Mouse (Mus musculus) embryonic facial prominence, embryonic 14.5 days (tissue): ENCODE measurements around the gene Cd55b. TPM values are rescaled to one million over a fixed set of nuclear protein-coding genes. Genes with fewer than 3 reads are reported as not detected.
"Not testable (repeated sequence)": the region's sequence is repeated elsewhere in the genome, so short reads cannot be mapped to it uniquely, and the experiment has no call there.

Experiments
- ATAC-seq: fragments of 200-750 bp; cut with Nextera tagmentation; 2 replicates; pipeline ENCODE4 v1.8.0; 2017; ENCODE audit warnings: low read depth, moderate number of reproducible peaks, moderate TSS enrichment
- DNase-seq: peaks from one replicate; pipeline ENCODE4 v3.0.0-alpha.2; 2015; ENCODE audit warnings: low spot score
- H3K27ac ChIP-seq: fragments of 300-500 bp; sonication (generic); replicated peaks from 2 replicates; pipeline ENCODE4 v1.5.1; 2014; ENCODE audit warnings: low read depth, mild to moderate bottlenecking, low read length, moderate library complexity
- H3K27me3 ChIP-seq: fragments of 300-500 bp; sonication (generic); replicated peaks from 2 replicates; pipeline ENCODE4 v1.6.1; 2014; ENCODE audit warnings: low read length; ENCODE audit not compliant: control insufficient read depth, insufficient read depth
- H3K36me3 ChIP-seq: fragments of 300-500 bp; sonication (generic); 2 replicates; pipeline ENCODE4 v1.6.1; 2014; ENCODE audit warnings: low read length, mixed read lengths; ENCODE audit not compliant: control insufficient read depth, insufficient read depth
- H3K4me1 ChIP-seq: fragments of 300-500 bp; sonication (generic); 2 replicates; pipeline ENCODE4 v1.6.1; 2014; ENCODE audit warnings: antibody characterized with exemption, low read length; ENCODE audit not compliant: control insufficient read depth, insufficient read depth
- H3K4me2 ChIP-seq: fragments of 300-500 bp; sonication (generic); 2 replicates; pipeline ENCODE4 v1.6.1; 2014; ENCODE audit warnings: low read depth, mild to moderate bottlenecking, low read length, moderate library complexity, mixed read lengths
- H3K4me3 ChIP-seq: fragments of 300-500 bp; sonication (generic); 2 replicates; pipeline ENCODE4 v1.5.1; 2014; ENCODE audit warnings: low read depth, mild to moderate bottlenecking, low read length
- H3K9ac ChIP-seq: fragments of 300-500 bp; sonication (generic); 2 replicates; pipeline ENCODE4 v1.6.1; 2014; ENCODE audit warnings: low read depth, mild to moderate bottlenecking, low read length, moderate library complexity, mixed read lengths
- H3K9me3 ChIP-seq: fragments of 300-500 bp; sonication (generic); 2 replicates; pipeline ENCODE4 v1.6.1; 2016; ENCODE audit warnings: low read length; ENCODE audit not compliant: control insufficient read depth
- WGBS: fragments of 180-500 bp; shearing (Covaris S2); extraction: QIAGEN DNeasy Blood & Tissue Kit; methylation state at CpG from one replicate; pipeline ENCODE4 v1.1.7; 2014; 5-methylcytosine and 5-hydroxymethylcytosine counted together
- polyA plus RNA-seq: library from polyadenylated mRNA; unstranded; fragments of >200 nt; fragmentation: Nextera tagmentation; extraction: Ambion mirVana; gene quantifications from 2 replicates; pipeline ENCODE4 v1.2.1, GENCODE M21; 2014

Cd55b gene
- polyA plus RNA-seq: 0.38 TPM in 1 of 2 replicates, not detected in the other

- DNase-seq: peak; percentile 40
- Histone ChIP-seq H3K9ac (no peak within 1 kb of the TSS), H3K36me3 (no peaks in the 10 kb centered on the region), H3K4me3 (no peak within 1 kb of the TSS), H3K27ac (no peak within 1 kb of the TSS), H3K4me1 (no peaks in the 10 kb centered on the region), H3K27me3 (no peaks in the 10 kb centered on the region), H3K9me3 (no peaks in the 10 kb centered on the region), H3K4me2 (no peak within 1 kb of the TSS)
- WGBS: 61% methylated on average over 18 of the region's 18 CpGs
- peak; percentile 68 for ATAC-seq
Observed at GRCm38 (mm10) chr1:130422664-130423111, at the start of gene Cd55b. Gene Cd55b (minus strand): TSS chr1:130423009.

GRCm38 (mm10) chr1:130470074-130470473 is 47.3 kb upstream of the Cd55b start:
- DNase-seq (no peak), ATAC-seq (no peak)
- 68% methylated on average over 4 of the region's 4 CpGs for WGBS
- no peak overlapping the region for H3K9ac ChIP-seq
- H3K36me3 ChIP-seq: no peaks in the 10 kb centered on the region
- H3K9me3 ChIP-seq: no peaks in the 10 kb centered on the region
- H3K4me2 ChIP-seq: no peak overlapping the region
- no peaks in the 10 kb centered on the region for H3K27me3 ChIP-seq
- no peak overlapping the region for H3K4me3 ChIP-seq
- peaks cover 7% of the 10 kb centered on the region; the same call in 1 of the 2 replicates for H3K4me1 ChIP-seq
- no peak overlapping the region for H3K27ac ChIP-seq

GRCm38 (mm10) chr1:130467453-130467852 is 44.6 kb upstream of the Cd55b start:
- no peaks in the 10 kb centered on the region for H3K36me3 ChIP-seq

GRCm38 (mm10) chr1:130464173-130464572 is 41.4 kb upstream of the Cd55b start:
- Histone ChIP-seq H3K4me1 (peaks cover 7% of the 10 kb centered on the region; the same call in 1 of the 2 replicates), H3K4me3 (no peak overlapping the region), H3K9ac (no peak overlapping the region), H3K9me3 (no peaks in the 10 kb centered on the region), H3K27ac (no peak overlapping the region), H3K36me3 (no peaks in the 10 kb centered on the region), H3K27me3 (no peaks in the 10 kb centered on the region), H3K4me2 (no peak overlapping the region)
- DNase-seq (no peak), ATAC-seq (no peak)

More at GRCm38 (mm10) chr1:130467453-130467852, 44.6 kb upstream of the Cd55b start:
- H3K4me2 ChIP-seq: no peak overlapping the region
- H3K27ac ChIP-seq: no peak overlapping the region
- WGBS: 59% methylated on average over 2 of the region's 2 CpGs
- H3K4me1 ChIP-seq: peaks cover 7% of the 10 kb centered on the region; the same call in 1 of the 2 replicates
- ATAC-seq (peak; percentile 32; the same call in 1 of the 2 replicates), DNase-seq (peak; percentile 6)
- no peaks in the 10 kb centered on the region for H3K27me3 ChIP-seq
- no peaks in the 10 kb centered on the region for H3K9me3 ChIP-seq
- no peak overlapping the region for H3K9ac ChIP-seq
- H3K4me3 ChIP-seq: no peak overlapping the region

- DNase-seq (no peak), ATAC-seq (peak; percentile 56)
- H3K9ac ChIP-seq: peak overlapping the region; percentile 60
- H3K4me2 ChIP-seq: peak overlapping the region; percentile 86
- no peaks in the 10 kb centered on the region for H3K9me3 ChIP-seq
- H3K4me3 ChIP-seq: peak overlapping the region; percentile 57
- peaks cover 5% of the 10 kb centered on the region; the same call in 1 of the 2 replicates for H3K4me1 ChIP-seq
- H3K36me3 ChIP-seq: no peaks in the 10 kb centered on the region
- 10% methylated on average over 3 of the region's 4 CpGs for WGBS
- no peaks in the 10 kb centered on the region for H3K27me3 ChIP-seq
- H3K27ac ChIP-seq: no peak overlapping the region
Observed at GRCm38 (mm10) chr1:130462867-130463266, 40.1 kb upstream of the Cd55b start.

GRCm38 (mm10) chr1:130462084-130462861 is 39.5 kb upstream of the Cd55b start, which contains the start of gene Cd55:
Gene Cd55 (minus strand): TSS chr1:130462744.
- DNase-seq (peak; percentile 87), ATAC-seq (peak; percentile 94)
- no peaks in the 10 kb centered on the region for H3K4me1 ChIP-seq
- H3K36me3 ChIP-seq: no peaks in the 10 kb centered on the region
- peak within 1 kb of the TSS; percentile 86 for H3K4me2 ChIP-seq
- no peaks in the 10 kb centered on the region for H3K9me3 ChIP-seq
- H3K27ac ChIP-seq: no peak within 1 kb of the TSS
- under 1% methylated on average over 36 of the region's 45 CpGs for WGBS
- H3K9ac ChIP-seq: peak within 1 kb of the TSS; percentile 60
- H3K4me3 ChIP-seq: peak within 1 kb of the TSS; percentile 57
- no peaks in the 10 kb centered on the region for H3K27me3 ChIP-seq

- Histone ChIP-seq H3K9ac (no peak overlapping the region), H3K9me3 (no peaks in the 10 kb centered on the region), H3K4me1 (no peaks in the 10 kb centered on the region), H3K4me2 (no peak overlapping the region), H3K4me3 (no peak overlapping the region), H3K27me3 (no peaks in the 10 kb centered on the region), H3K27ac (no peak overlapping the region), H3K36me3 (no peaks in the 10 kb centered on the region)
- ATAC-seq (no peak), DNase-seq (no peak)
- WGBS: 90% methylated on average over 2 of the region's 2 CpGs
Observed at GRCm38 (mm10) chr1:130455111-130455510, 32.3 kb upstream of the Cd55b start.

- WGBS: 41% methylated on average over 1 of the region's 1 CpGs
- H3K9me3 ChIP-seq, H3K4me3 ChIP-seq, H3K27me3 ChIP-seq, H3K9ac ChIP-seq, H3K4me2 ChIP-seq, H3K36me3 ChIP-seq, H3K27ac ChIP-seq, H3K4me1 ChIP-seq: not testable (repeated sequence)
- DNase-seq (peak; percentile 59), ATAC-seq (peak; percentile 88; the same call in 1 of the 2 replicates)
Observed at GRCm38 (mm10) chr1:130442930-130443329, 20.1 kb upstream of the Cd55b start.
